Mouse (Mus musculus) left cerebral cortex, adult 9 months (tissue): Measurements from ENCODE around the gene Gm17521.
"Not testable (repeated sequence)": the region's sequence is repeated elsewhere in the genome, so short reads cannot be mapped to it uniquely, and the experiment has no call there.

Experiments used
- DNase-seq, 2 experiments: peaks; one replicate each; pipeline ENCODE4 v3.0.0; 2022; ENCODE audit warnings: low spot score in 2 of 2

Gene Gm17521

DNA sequence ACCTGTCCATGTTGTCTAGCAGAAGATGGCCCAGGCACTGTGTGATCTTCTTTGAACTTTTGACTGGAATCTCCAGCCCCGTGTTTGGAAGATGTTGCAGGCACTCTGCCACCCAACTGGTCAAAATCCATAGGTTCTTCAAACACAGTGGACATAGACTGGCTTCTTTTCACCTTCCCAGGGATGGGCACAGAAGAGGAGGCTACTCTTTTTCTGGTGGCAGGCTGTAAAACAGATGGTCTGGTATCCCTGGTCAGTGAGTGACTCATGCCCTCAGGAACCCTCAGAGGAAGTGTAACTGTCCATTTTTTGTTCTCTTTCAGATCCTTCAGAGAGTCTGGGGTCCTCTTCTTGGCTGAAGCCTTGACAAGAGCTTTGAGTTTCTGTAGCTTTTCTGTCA, at the start of gene Gm17521:
TSS of gene Gm17521 (minus strand) at position 101 of the 400 bp plus-strand sequence.
- DNase-seq, result not testable (repeated sequence)

DNA sequence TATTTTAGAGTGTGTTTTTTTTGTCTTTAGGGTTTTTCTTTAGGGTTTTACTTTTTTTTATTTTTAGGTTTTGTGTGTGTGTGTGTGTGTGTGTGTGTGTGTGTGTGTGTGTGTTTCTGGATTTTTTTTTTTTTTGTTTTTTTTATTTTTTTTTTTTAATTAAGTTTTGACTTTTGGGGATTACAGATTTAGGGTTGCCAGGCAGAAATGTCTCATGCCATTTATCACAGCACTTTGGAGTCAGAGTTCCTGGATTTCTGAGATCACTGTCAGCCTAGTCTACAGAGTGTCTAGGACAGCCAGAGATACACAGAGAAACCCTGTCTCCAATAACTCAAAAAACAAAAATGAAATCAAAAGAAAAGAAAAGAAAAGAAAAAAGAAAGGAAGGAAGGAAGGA, 14.5 kb upstream of the Gm17521 start:
- no peak for DNase-seq

- DNase-seq, result no peak
Measured at GRCm38 (mm10) chrX:123043516-123043915, 14.0 kb upstream of the Gm17521 start.
